Comparison of ENCODE assay signal across 16 mouse cellular contexts in genomic region chr19:28579724-28580375, GRCm38 (mm10).
DNase-seq lines count a peak whose midpoint lies in the region; ATAC-seq and TF ChIP-seq lines count a peak whose summit lies in the region.
"Had no signal": no experiment of that assay in that cellular context is flagged by ENCODE, and none has a peak within 500 bp of the region (broad histone marks: within the 10 kb centered on the region; RNA-seq: fewer than 3 reads in every experiment).

No protein-coding gene starts in this region.

- H3K9ac ChIP-seq in kidney, embryonic 15.5 days: no peak overlapping the region

- H3K4me3 ChIP-seq in kidney, embryonic 15.5 days (replicated peaks): no peak overlapping the region
- H3K4me3 ChIP-seq in embryonic facial prominence, embryonic 10.5 days: no peak overlapping the region
- H3K4me3 ChIP-seq in limb, embryonic 10.5 days: no peak overlapping the region
- H3K4me3 ChIP-seq in small intestine, adult 2 months (ENCODE audit: low read depth, low read length): no peak overlapping the region
- H3K4me3 ChIP-seq: heart, adult 2 months; megakaryocyte, embryonic 14.5 days had no signal

- H3K9me3 ChIP-seq in kidney, embryonic 15.5 days (replicated peaks): no peaks in the 10 kb centered on the region
- H3K9me3 ChIP-seq in embryonic facial prominence, embryonic 10.5 days: no peaks in the 10 kb centered on the region
- no peaks in the 10 kb centered on the region for H3K9me3 ChIP-seq in limb, embryonic 10.5 days (replicated peaks)
- H3K9me3 ChIP-seq: megakaryocyte, embryonic 14.5 days had no signal

- DNase-seq in kidney, adult 9 months: no peak
- DNase-seq in embryonic facial prominence, embryonic 10.5 days (ENCODE audit: low spot score): peak; percentile 49
- DNase-seq in limb, embryonic 10.5 days (ENCODE audit: low spot score): no peak
- no peak for DNase-seq in urinary bladder, postnatal 14 days (ENCODE audit: low spot score)
- DNase-seq in liver: no peak
- DNase-seq in lung, postnatal 25 days (ENCODE audit: low spot score): no peak
- DNase-seq: adrenal gland, postnatal 10 days; heart, adult 2 months; heart, postnatal 4 days; kidney, postnatal 4 days; lung, adult 18-20 months; spleen, adult 18-20 months; thymus, postnatal 36 days had no signal

- 0 out of 2 replicates have a peak overlapping the region, but pooled peaks have one; percentile 19 for H3K4me2 ChIP-seq in kidney, embryonic 15.5 days

- no peaks in the 10 kb centered on the region for H3K27me3 ChIP-seq in kidney, embryonic 15.5 days
- peaks cover 4% of the 10 kb centered on the region; the same call in 1 of the 2 replicates for H3K27me3 ChIP-seq in embryonic facial prominence, embryonic 10.5 days (replicated peaks; ENCODE audit: low read depth, poor library complexity, severe bottlenecking)
- H3K27me3 ChIP-seq in limb, embryonic 10.5 days (ENCODE audit: low read depth, poor library complexity, severe bottlenecking): no peaks in the 10 kb centered on the region
- H3K27me3 ChIP-seq in small intestine, adult 2 months (ENCODE audit: control insufficient read depth, insufficient read depth, low read length): no peaks in the 10 kb centered on the region

- H3K4me1 ChIP-seq in kidney, embryonic 15.5 days: peaks cover 12% of the 10 kb centered on the region
- peaks cover 10% of the 10 kb centered on the region for H3K4me1 ChIP-seq in embryonic facial prominence, embryonic 10.5 days
- H3K4me1 ChIP-seq in limb, embryonic 10.5 days: peaks cover 6% of the 10 kb centered on the region
- H3K4me1 ChIP-seq in small intestine, adult 2 months (ENCODE audit: control insufficient read depth, insufficient read depth, insufficient read length, low read length): no peaks in the 10 kb centered on the region
- H3K4me1 ChIP-seq: megakaryocyte, embryonic 14.5 days had no signal

- WGBS in kidney, embryonic 15.5 days: 50% methylated on average over 14 of the region's 14 CpGs
- WGBS in embryonic facial prominence, embryonic 10.5 days: 41% methylated on average over 14 of the region's 14 CpGs
- WGBS in limb, embryonic 10.5 days: 56% methylated on average over 14 of the region's 14 CpGs
- whole genome bisulfite sequencing in small intestine, adult 2 months: 69% methylated on average over 14 of the region's 14 CpGs

- no peak for ATAC-seq in kidney, embryonic 15.5 days (replicated peaks; ENCODE audit: low FRiP score)

- no peak for TF ChIP-seq POLR2A in small intestine, adult 2 months (IDR thresholded peaks at IDR 0.05; ENCODE audit: low read depth, low read length)

- no peaks in the 10 kb centered on the region for H3K36me3 ChIP-seq in kidney, embryonic 15.5 days
- H3K36me3 ChIP-seq in embryonic facial prominence, embryonic 10.5 days (replicated peaks): no peaks in the 10 kb centered on the region
- no peaks in the 10 kb centered on the region for H3K36me3 ChIP-seq in limb, embryonic 10.5 days
- no peaks in the 10 kb centered on the region for H3K36me3 ChIP-seq in small intestine, adult 2 months (ENCODE audit: control insufficient read depth, insufficient read depth, low read length)

- H3K27ac ChIP-seq in kidney, embryonic 15.5 days: 0 out of 2 replicates have a peak overlapping the region, but pooled peaks have one; percentile 54
- no peak overlapping the region for H3K27ac ChIP-seq in embryonic facial prominence, embryonic 10.5 days (replicated peaks)
- 0 out of 2 replicates have a peak overlapping the region, but pooled peaks have one; percentile 7 for H3K27ac ChIP-seq in limb, embryonic 10.5 days
- H3K27ac ChIP-seq in small intestine, adult 2 months (ENCODE audit: insufficient read depth, low read depth, low read length): 0 out of 2 replicates have a peak overlapping the region, but pooled peaks have one; percentile 8
- H3K27ac ChIP-seq: heart, adult 2 months had no signal

- no peak for TF ChIP-seq CTCF in small intestine, adult 2 months (IDR thresholded peaks at IDR 0.05; ENCODE audit: extremely low read depth, insufficient read length, insufficient replicate concordance, low read depth, low read length)
